Mouse (Mus musculus): ENCODE measurements around the gene Olfr887. TPM values are rescaled to one million over a fixed set of nuclear protein-coding genes. Genes with fewer than 3 reads are reported as not detected.

The Olfr887 gene
- not detected in 2 replicates for polyA plus RNA-seq (2014; fragmentation: Nextera tagmentation; extraction: Ambion mirVana)

DNA sequence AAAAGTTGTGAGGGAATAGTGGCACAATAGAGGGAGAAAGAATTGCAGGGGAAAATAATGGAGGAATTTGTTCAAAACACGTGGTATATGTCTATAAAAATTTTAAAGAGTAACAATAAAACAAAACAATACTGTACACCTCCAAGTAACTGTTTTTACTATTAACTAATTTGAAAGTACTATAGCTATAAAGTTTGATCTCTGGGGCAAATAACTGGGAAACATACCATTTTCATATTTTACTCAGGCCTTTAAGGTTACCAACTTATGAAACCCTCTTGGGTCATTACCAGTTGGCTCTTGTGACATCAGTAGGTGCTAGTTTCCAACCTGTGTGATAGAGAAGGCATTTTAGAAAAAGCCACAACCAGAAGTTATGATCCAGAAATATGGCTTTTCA lies at the start of gene Olfr887:
Gene Olfr887 (plus strand): TSS at position 301 of the 400 bp plus-strand sequence.
- DNase-seq (ENCODE audit: low spot score) (no peak), ATAC-seq (replicated peaks; ENCODE audit: low FRiP score, low TSS enrichment, low read depth) (no peak)
- Histone ChIP-seq H3K27me3 (replicated peaks; ENCODE audit: control insufficient read depth, insufficient read depth, low read length) (no peaks in the 10 kb centered on the region), H3K9ac (ENCODE audit: low read length) (no peak within 1 kb of the TSS), H3K4me1 (replicated peaks; ENCODE audit: control insufficient read depth, insufficient read depth, low read length) (no peaks in the 10 kb centered on the region), H3K36me3 (ENCODE audit: control insufficient read depth, insufficient read depth, low read length) (no peaks in the 10 kb centered on the region), H3K27ac (ENCODE audit: low read depth) (no peak within 1 kb of the TSS), H3K4me2 (ENCODE audit: low read length) (no peak within 1 kb of the TSS), H3K4me3 (ENCODE audit: low read depth, low read length) (no peak within 1 kb of the TSS), H3K9me3 (ENCODE audit: control insufficient read depth, low read length) (no peaks in the 10 kb centered on the region)
- 78% methylated on average over 1 of the region's 1 CpGs for WGBS

DNA sequence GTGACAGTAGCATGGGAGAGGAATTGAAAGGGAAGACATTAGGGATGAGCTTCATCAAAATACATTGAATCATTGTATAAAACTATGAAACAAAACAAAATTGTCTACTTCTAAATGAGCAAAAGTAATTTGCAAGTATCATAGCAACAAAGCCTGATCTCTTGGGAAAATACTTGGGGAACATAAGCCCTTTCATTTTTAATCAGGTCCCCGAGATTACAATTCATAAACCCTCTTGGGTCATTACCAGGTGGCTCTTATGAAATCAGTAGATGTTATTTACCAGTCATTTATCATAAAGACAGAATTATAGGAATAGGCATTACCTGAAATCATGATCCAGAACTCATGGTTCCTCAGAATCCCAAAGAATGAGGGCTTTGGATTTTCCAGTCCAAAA lies 37.6 kb upstream of the Olfr887 start, which contains the start of gene Olfr884:
Gene Olfr884 (plus strand): TSS at position 301 of the 400 bp plus-strand sequence.
- H3K36me3 ChIP-seq (ENCODE audit: control insufficient read depth, insufficient read depth, low read length) = no peaks in the 10 kb centered on the region
- WGBS = 70% methylated on average over 1 of the region's 1 CpGs
- H3K4me1 ChIP-seq (replicated peaks; ENCODE audit: control insufficient read depth, insufficient read depth, low read length) = no peaks in the 10 kb centered on the region
- H3K9ac ChIP-seq (ENCODE audit: low read length) = no peak within 1 kb of the TSS
- no peaks in the 10 kb centered on the region for H3K27me3 ChIP-seq (replicated peaks; ENCODE audit: control insufficient read depth, insufficient read depth, low read length)
- no peaks in the 10 kb centered on the region for H3K9me3 ChIP-seq (ENCODE audit: control insufficient read depth, low read length)
- no peak for ATAC-seq (replicated peaks; ENCODE audit: low FRiP score, low TSS enrichment, low read depth)
- H3K4me3 ChIP-seq (ENCODE audit: low read depth, low read length) = no peak within 1 kb of the TSS
- H3K27ac ChIP-seq (ENCODE audit: low read depth) = no peak within 1 kb of the TSS
- H3K4me2 ChIP-seq (ENCODE audit: low read length) = no peak within 1 kb of the TSS
- no peak for DNase-seq (ENCODE audit: low spot score)

DNA sequence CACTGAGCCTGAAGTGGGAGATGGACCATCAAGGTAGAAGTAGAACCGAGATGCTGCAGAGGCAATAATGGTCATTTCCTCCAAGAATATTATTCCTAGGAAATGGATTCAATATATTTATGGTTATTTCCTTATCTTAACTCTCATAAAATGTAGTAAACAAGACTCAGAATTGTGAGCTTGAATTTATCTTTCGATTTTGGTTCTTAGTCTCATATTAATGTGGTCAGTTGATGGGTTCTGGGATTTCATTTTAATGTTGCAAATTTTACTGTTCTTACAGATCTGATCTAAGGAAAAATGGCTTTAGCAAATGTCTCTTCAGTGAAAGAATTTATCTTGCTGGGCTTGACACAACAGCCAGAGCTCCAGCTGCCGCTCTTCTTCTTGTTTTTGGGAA lies 22.9 kb upstream of the Olfr887 start, which contains the start of gene Olfr885:
Gene Olfr885 (plus strand): TSS at position 301 of the 400 bp plus-strand sequence.
- no peak within 1 kb of the TSS for H3K27ac ChIP-seq (ENCODE audit: low read depth)
- H3K36me3 ChIP-seq (ENCODE audit: control insufficient read depth, insufficient read depth, low read length) = no peaks in the 10 kb centered on the region
- H3K9ac ChIP-seq (ENCODE audit: low read length) = no peak within 1 kb of the TSS
- H3K4me3 ChIP-seq (ENCODE audit: low read depth, low read length) = no peak within 1 kb of the TSS
- H3K4me1 ChIP-seq (replicated peaks; ENCODE audit: control insufficient read depth, insufficient read depth, low read length) = no peaks in the 10 kb centered on the region
- no peaks in the 10 kb centered on the region for H3K9me3 ChIP-seq (ENCODE audit: control insufficient read depth, low read length)
- H3K4me2 ChIP-seq (ENCODE audit: low read length) = no peak within 1 kb of the TSS
- 94% methylated on average over 3 of the region's 3 CpGs for WGBS
- ATAC-seq (replicated peaks; ENCODE audit: low FRiP score, low TSS enrichment, low read depth) (no peak), DNase-seq (ENCODE audit: low spot score) (no peak)
- H3K27me3 ChIP-seq (replicated peaks; ENCODE audit: control insufficient read depth, insufficient read depth, low read length) = no peaks in the 10 kb centered on the region

- Histone ChIP-seq H3K36me3 (ENCODE audit: control insufficient read depth, insufficient read depth, low read length) (no peaks in the 10 kb centered on the region), H3K4me1 (replicated peaks; ENCODE audit: control insufficient read depth, insufficient read depth, low read length) (no peaks in the 10 kb centered on the region), H3K27ac (ENCODE audit: low read depth) (no peak within 1 kb of the TSS), H3K27me3 (replicated peaks; ENCODE audit: control insufficient read depth, insufficient read depth, low read length) (no peaks in the 10 kb centered on the region), H3K9ac (ENCODE audit: low read length) (no peak within 1 kb of the TSS), H3K9me3 (ENCODE audit: control insufficient read depth, low read length) (no peaks in the 10 kb centered on the region), H3K4me3 (ENCODE audit: low read depth, low read length) (no peak within 1 kb of the TSS), H3K4me2 (ENCODE audit: low read length) (no peak within 1 kb of the TSS)
- no peak for ATAC-seq (replicated peaks; ENCODE audit: low FRiP score, low TSS enrichment, low read depth)
- WGBS = 79% methylated on average over 1 of the region's 1 CpGs
- no peak for DNase-seq (ENCODE audit: low spot score)
Observed at GRCm38 (mm10) chr9:38107828-38108227, 24.0 kb downstream of the Olfr887 start, which contains the start of gene Olfr888. TSS of gene Olfr888 (plus strand) at chr9:38108128.

GRCm38 (mm10) chr9:38114898-38115297 lies 31.0 kb downstream of the Olfr887 start, which contains the start of gene Olfr889:
TSS of gene Olfr889 (plus strand) at chr9:38115198.
- Histone ChIP-seq H3K4me1 (replicated peaks; ENCODE audit: control insufficient read depth, insufficient read depth, low read length) (no peaks in the 10 kb centered on the region), H3K27me3 (replicated peaks; ENCODE audit: control insufficient read depth, insufficient read depth, low read length) (no peaks in the 10 kb centered on the region), H3K9me3 (ENCODE audit: control insufficient read depth, low read length) (no peaks in the 10 kb centered on the region), H3K4me3 (ENCODE audit: low read depth, low read length) (no peak within 1 kb of the TSS), H3K36me3 (ENCODE audit: control insufficient read depth, insufficient read depth, low read length) (no peaks in the 10 kb centered on the region), H3K4me2 (ENCODE audit: low read length) (no peak within 1 kb of the TSS), H3K27ac (ENCODE audit: low read depth) (no peak within 1 kb of the TSS), H3K9ac (ENCODE audit: low read length) (no peak within 1 kb of the TSS)
- DNase-seq (ENCODE audit: low spot score) = no peak
- no peak for ATAC-seq (replicated peaks; ENCODE audit: low FRiP score, low TSS enrichment, low read depth)

Other genes with a start within 250 kb of the Olfr887 start
- gene Olfr877, start 229.8 kb upstream of the Olfr887 start, polyA plus RNA-seq (2014; fragmentation: Nextera tagmentation; extraction: Ambion mirVana) = not detected in 2 replicates
- gene Olfr145, start 187.3 kb upstream of the Olfr887 start, polyA plus RNA-seq (2014; fragmentation: Nextera tagmentation; extraction: Ambion mirVana) = not detected in 2 replicates
- not detected in 2 replicates for gene Olfr878, start 166.2 kb upstream of the Olfr887 start, polyA plus RNA-seq (2014; fragmentation: Nextera tagmentation; extraction: Ambion mirVana)
- not detected in 2 replicates for gene Olfr881, start 92.2 kb upstream of the Olfr887 start, polyA plus RNA-seq (2014; fragmentation: Nextera tagmentation; extraction: Ambion mirVana)
- not detected in 2 replicates for gene Olfr883, start 58.3 kb upstream of the Olfr887 start, polyA plus RNA-seq (2014; fragmentation: Nextera tagmentation; extraction: Ambion mirVana)
- not detected in 2 replicates for gene Olfr884, start 37.5 kb upstream of the Olfr887 start, polyA plus RNA-seq (2014; fragmentation: Nextera tagmentation; extraction: Ambion mirVana)
- not detected in 2 replicates for gene Olfr885, start 22.8 kb upstream of the Olfr887 start, polyA plus RNA-seq (2014; fragmentation: Nextera tagmentation; extraction: Ambion mirVana)
- gene Olfr888, start 24.1 kb downstream of the Olfr887 start, polyA plus RNA-seq (2014; fragmentation: Nextera tagmentation; extraction: Ambion mirVana) = not detected in 2 replicates
- gene Olfr889, start 31.1 kb downstream of the Olfr887 start, polyA plus RNA-seq (2014; fragmentation: Nextera tagmentation; extraction: Ambion mirVana) = 0.05 and 0.11 TPM in 2 replicates
- not detected in 2 replicates for gene Olfr890, start 58.4 kb downstream of the Olfr887 start, polyA plus RNA-seq (2014; fragmentation: Nextera tagmentation; extraction: Ambion mirVana)
- not detected in 2 replicates for gene Olfr891, start 96.7 kb downstream of the Olfr887 start, polyA plus RNA-seq (2014; fragmentation: Nextera tagmentation; extraction: Ambion mirVana)
- gene Olfr893, start 124.3 kb downstream of the Olfr887 start, polyA plus RNA-seq (2014; fragmentation: Nextera tagmentation; extraction: Ambion mirVana) = not detected in 2 replicates
- gene Olfr894, start 134.0 kb downstream of the Olfr887 start, polyA plus RNA-seq (2014; fragmentation: Nextera tagmentation; extraction: Ambion mirVana) = not detected in 2 replicates
- gene Olfr143, start 168.7 kb downstream of the Olfr887 start, polyA plus RNA-seq (2014; fragmentation: Nextera tagmentation; extraction: Ambion mirVana) = not detected in 2 replicates
- gene Olfr895, start 183.8 kb downstream of the Olfr887 start, polyA plus RNA-seq (2014; fragmentation: Nextera tagmentation; extraction: Ambion mirVana) = not detected in 2 replicates
- gene Olfr896-ps1, start 207.0 kb downstream of the Olfr887 start, polyA plus RNA-seq (2014; fragmentation: Nextera tagmentation; extraction: Ambion mirVana) = not detected in 2 replicates
- not detected in 2 replicates for gene Olfr25, start 245.0 kb downstream of the Olfr887 start, polyA plus RNA-seq (2014; fragmentation: Nextera tagmentation; extraction: Ambion mirVana)

All from intestine, embryonic 14.5 days (tissue).